Mouse (Mus musculus): ENCODE data around the gene Cblc. TPM values are rescaled to one million over a fixed set of nuclear protein-coding genes. Genes with fewer than 3 reads are reported as not detected.

Gene Cblc
- total and polyA plus RNA-seq, 2 experiments from 2014 or later: 1.2 to 1.8 TPM

DNA sequence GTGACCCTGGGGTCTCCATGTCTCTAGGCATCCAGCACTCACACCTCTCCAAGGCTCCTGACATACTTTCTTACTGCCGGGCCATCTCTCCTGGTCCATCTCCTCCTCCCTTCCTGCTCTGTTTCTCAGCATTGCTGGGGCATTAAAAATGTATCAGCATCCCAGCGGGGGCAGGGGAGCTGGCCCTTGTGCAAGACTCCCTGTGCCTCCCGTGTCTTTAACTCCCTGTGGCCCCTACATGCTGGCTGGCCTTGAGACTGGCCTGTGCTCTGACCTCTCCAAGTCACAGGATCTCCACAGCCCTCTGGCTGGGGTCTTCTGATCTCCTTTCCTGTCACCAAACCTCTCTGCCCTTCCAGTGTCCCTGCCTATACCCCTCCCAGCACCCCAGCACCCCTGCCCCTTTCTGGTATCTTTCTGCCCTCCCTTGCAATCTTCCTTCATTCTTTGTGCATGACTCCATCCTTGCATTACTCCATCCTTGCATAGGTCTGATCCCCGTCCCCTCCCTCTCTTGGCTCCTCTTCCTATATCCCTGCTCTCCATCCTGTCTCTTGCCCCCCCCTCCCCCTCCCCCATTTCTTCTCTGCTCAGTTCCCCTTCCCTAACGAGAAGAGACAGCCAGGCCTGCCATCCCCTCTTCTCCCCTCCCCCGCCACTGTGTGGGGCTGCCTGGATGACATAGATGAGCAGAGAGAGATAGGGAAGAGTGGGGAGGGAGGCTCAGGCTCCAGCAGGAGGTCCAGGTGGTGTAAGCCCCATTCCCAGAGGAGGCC lies 50.0 kb downstream of the Cblc start:
- Histone ChIP-seq H3K9me3 (ENCODE audit: low read length) (no peaks in the 10 kb centered on the region), H3K4me1 (ENCODE audit: insufficient read depth, low read length) (peaks cover 21% of the 10 kb centered on the region), H3K27ac (ENCODE audit: low read depth, low read length) (no peak overlapping the region), H3K36me3 (ENCODE audit: insufficient read depth, low read length) (no peaks in the 10 kb centered on the region), H3K4me3 (ENCODE audit: low read depth, low read length) (no peak overlapping the region), H3K4me2 (ENCODE audit: low read depth, low read length, poor library complexity, severe bottlenecking) (peak overlapping the region; percentile 92), H3K9ac (replicated peaks; ENCODE audit: low read length, poor library complexity, severe bottlenecking) (no peak overlapping the region; the same call in 1 of the 2 replicates), H3K27me3 (ENCODE audit: insufficient read depth, low read length) (no peaks in the 10 kb centered on the region)
- 31% methylated on average over 6 of the region's 6 CpGs for WGBS
- no peak for TF ChIP-seq CTCF (IDR thresholded peaks at IDR 0.05)
- DNase-seq (ENCODE audit: low spot score): no peak
- ATAC-seq (ENCODE audit: low FRiP score): no peak

DNA sequence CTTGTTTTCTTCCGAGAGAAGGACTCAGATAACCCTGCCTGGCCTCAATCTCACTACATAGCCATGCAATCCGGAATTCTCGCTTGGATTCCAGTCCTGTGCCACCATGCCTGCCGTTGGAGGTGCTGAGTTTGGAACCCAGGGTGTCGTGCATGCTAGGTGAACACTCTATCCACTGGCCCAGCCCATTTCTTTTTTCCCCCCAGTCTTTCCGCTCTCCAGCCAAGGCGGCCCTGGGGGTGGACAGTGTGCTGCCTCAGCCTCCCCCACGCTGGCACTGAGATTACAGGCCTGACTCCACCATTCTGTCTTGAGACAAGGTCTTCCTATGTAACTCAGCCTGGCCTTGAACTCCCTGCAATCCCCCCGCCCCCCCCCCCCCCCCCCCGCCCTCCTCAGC lies 50.6 kb downstream of the Cblc start:
- DNase-seq (ENCODE audit: low spot score): no peak
- H3K4me2 ChIP-seq (ENCODE audit: low read depth, low read length, poor library complexity, severe bottlenecking): peak overlapping the region; percentile 92; the same call in 1 of the 2 replicates
- 90% methylated on average over 8 of the region's 10 CpGs for WGBS
- TF ChIP-seq CTCF (IDR thresholded peaks at IDR 0.05): no peak
- no peaks in the 10 kb centered on the region for H3K36me3 ChIP-seq (ENCODE audit: insufficient read depth, low read length)
- ATAC-seq (ENCODE audit: low FRiP score): no peak
- H3K9ac ChIP-seq (replicated peaks; ENCODE audit: low read length, poor library complexity, severe bottlenecking): no peak overlapping the region
- H3K27ac ChIP-seq (ENCODE audit: low read depth, low read length): no peak overlapping the region
- H3K9me3 ChIP-seq (ENCODE audit: low read length): no peaks in the 10 kb centered on the region
- no peaks in the 10 kb centered on the region for H3K27me3 ChIP-seq (ENCODE audit: insufficient read depth, low read length)
- H3K4me3 ChIP-seq (ENCODE audit: low read depth, low read length): no peak overlapping the region
- peaks cover 21% of the 10 kb centered on the region for H3K4me1 ChIP-seq (ENCODE audit: insufficient read depth, low read length)

DNA sequence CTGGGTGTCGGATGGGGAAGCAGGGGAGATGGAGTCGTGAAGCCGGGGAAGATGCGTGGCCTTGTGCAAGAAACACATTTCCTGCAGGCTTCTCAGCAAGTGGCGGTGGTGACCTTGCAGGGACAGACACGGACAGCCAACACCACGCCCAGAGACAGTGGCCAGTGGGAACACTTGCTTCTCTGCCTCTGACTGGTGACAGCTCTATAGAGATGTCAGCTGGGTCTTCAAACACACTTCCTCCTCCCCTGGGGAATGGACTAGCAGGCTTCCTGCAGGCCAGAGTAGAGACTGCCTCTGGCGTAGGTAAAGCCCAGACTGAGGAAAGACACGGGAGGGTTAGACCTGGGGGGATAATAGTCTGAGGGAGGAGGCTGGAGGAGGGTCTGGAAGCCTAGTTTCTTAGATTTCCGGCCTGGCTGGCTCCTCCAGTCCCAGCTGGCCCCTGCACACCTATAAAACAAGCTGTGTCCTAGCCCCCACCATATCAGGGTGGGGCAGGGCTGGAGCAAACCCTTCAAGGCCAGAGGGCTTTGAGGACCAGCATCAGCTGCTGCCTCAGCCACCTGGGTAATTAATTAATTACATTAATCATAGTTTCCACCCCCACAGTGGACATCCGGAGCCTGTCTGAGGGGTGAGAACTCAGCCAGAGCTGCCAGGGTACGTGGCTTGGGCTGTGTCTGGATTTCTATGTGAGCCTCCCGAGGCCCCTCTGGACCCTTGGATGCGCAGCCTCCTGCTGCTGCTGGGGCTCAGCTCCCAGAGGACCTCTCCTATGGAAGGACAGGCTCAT lies 51.8 kb downstream of the Cblc start:
- 72% methylated on average over 14 of the region's 14 CpGs for WGBS

DNA sequence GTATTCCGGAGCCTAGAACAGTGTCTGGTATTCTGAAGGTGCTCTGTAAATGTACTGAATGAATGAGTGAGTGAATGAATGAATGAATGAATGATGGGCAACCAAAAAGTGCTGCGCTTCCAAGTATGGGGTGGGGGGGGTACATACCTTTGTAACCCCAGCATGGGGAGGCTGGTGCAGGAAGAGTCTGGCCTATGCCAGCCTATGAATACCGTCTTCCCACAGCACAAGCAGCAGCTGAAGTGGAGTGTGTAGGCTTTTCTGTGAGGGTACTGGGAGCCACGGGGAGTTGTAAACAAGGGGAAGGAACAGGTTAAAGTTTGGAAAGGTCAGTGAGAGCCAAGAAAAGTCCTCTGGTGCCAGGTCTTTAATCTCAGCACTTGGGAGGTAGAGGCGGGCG lies 52.8 kb downstream of the Cblc start:
- Histone ChIP-seq H3K9me3 (ENCODE audit: low read length) (no peaks in the 10 kb centered on the region), H3K27ac (ENCODE audit: low read depth, low read length) (no peak overlapping the region), H3K4me3 (ENCODE audit: low read depth, low read length) (no peak overlapping the region), H3K4me1 (ENCODE audit: insufficient read depth, low read length) (peaks cover 16% of the 10 kb centered on the region), H3K36me3 (ENCODE audit: insufficient read depth, low read length) (no peaks in the 10 kb centered on the region), H3K4me2 (ENCODE audit: low read depth, low read length, poor library complexity, severe bottlenecking) (no peak overlapping the region), H3K27me3 (ENCODE audit: insufficient read depth, low read length) (no peaks in the 10 kb centered on the region), H3K9ac (replicated peaks; ENCODE audit: low read length, poor library complexity, severe bottlenecking) (no peak overlapping the region)
- ATAC-seq (ENCODE audit: low FRiP score) (no peak), DNase-seq (ENCODE audit: low spot score) (no peak)
- TF ChIP-seq CTCF (IDR thresholded peaks at IDR 0.05): no peak
- WGBS: 92% methylated on average over 6 of the region's 6 CpGs

More for the DNA sequence above, 51.8 kb downstream of the Cblc start:
- ATAC-seq (ENCODE audit: low FRiP score) (no peak), DNase-seq (ENCODE audit: low spot score) (peak; percentile 18)
- Histone ChIP-seq H3K9me3 (ENCODE audit: low read length) (no peaks in the 10 kb centered on the region), H3K9ac (replicated peaks; ENCODE audit: low read length, poor library complexity, severe bottlenecking) (no peak overlapping the region), H3K36me3 (ENCODE audit: insufficient read depth, low read length) (no peaks in the 10 kb centered on the region), H3K27me3 (ENCODE audit: insufficient read depth, low read length) (no peaks in the 10 kb centered on the region), H3K27ac (ENCODE audit: low read depth, low read length) (no peak overlapping the region), H3K4me1 (ENCODE audit: insufficient read depth, low read length) (peaks cover 16% of the 10 kb centered on the region), H3K4me2 (ENCODE audit: low read depth, low read length, poor library complexity, severe bottlenecking) (no peak overlapping the region), H3K4me3 (ENCODE audit: low read depth, low read length) (no peak overlapping the region)
- no peak for TF ChIP-seq CTCF (IDR thresholded peaks at IDR 0.05)

DNA sequence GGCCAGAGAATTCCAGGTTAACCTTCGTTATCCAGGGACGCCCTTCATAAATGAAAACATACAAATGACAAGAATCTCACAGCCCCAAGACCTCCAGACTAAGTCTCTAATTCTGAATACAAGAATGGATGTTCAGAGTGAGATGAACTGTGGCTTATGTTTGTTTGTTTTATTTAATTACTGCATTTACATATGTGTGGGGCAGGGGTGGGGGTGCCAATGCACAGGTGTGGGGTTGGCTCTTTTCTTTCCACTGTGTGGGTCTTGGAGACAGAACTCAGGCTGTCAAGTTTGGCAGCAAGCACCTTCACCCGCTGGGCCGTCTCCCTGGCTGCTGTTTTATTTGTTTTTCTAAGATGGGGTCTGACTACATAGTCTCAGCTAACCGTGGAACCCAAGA lies 54.1 kb downstream of the Cblc start:
- H3K9me3 ChIP-seq (ENCODE audit: low read length): no peaks in the 10 kb centered on the region
- no peak for TF ChIP-seq CTCF (IDR thresholded peaks at IDR 0.05)
- H3K4me1 ChIP-seq (ENCODE audit: insufficient read depth, low read length): peaks cover 8% of the 10 kb centered on the region
- no peak for DNase-seq (ENCODE audit: low spot score)
- WGBS: 54% methylated on average over 5 of the region's 5 CpGs
- no peak overlapping the region for H3K9ac ChIP-seq (replicated peaks; ENCODE audit: low read length, poor library complexity, severe bottlenecking)
- no peak overlapping the region for H3K4me2 ChIP-seq (ENCODE audit: low read depth, low read length, poor library complexity, severe bottlenecking)
- H3K27me3 ChIP-seq (ENCODE audit: insufficient read depth, low read length): no peaks in the 10 kb centered on the region
- no peak for ATAC-seq (ENCODE audit: low FRiP score)
- no peak overlapping the region for H3K4me3 ChIP-seq (ENCODE audit: low read depth, low read length)
- H3K27ac ChIP-seq (ENCODE audit: low read depth, low read length): no peak overlapping the region
- peaks cover 8% of the 10 kb centered on the region for H3K36me3 ChIP-seq (ENCODE audit: insufficient read depth, low read length)

Data from midbrain, postnatal 0 days (tissue).